Mouse (Mus musculus): Measurements from ENCODE around the gene Bcas1.

Gene Bcas1

DNA sequence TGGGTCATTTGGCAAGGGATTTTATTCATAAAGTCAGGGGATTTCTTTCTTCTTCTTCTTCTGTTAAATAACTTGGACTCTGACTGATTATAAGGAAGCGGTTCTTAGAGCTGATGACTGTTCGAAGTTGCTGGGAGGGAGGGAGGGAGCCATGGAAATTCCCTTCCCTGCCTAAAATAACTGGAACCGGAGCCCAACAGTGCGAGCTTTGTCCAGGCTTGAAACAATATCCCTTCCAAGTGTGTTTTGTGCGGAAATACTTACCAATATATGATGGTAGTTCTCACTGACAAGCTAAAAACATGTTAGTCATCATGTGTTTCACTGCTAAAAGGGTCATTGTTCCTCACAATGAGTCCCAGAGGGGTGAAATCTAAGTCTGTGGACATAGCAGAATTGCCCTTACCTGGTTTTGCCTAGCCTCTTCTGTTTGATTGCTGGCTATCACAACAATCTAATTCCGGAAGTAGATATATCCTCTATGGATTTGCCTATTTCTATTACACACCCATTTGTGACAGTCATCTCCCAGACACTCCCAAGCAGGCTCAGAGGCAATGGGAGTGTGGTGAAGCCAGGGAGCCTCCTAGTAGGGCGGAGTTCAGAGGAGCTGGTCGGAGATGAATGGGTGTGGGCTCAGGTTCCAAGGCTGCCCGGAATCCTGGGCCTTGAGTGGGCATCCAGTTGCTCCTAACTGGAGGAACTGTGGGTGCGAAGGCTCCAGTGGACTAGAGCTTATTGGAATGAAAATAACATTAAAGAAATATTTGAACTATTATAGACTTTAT is 119.4 kb downstream of the Bcas1 start:
- no peak for DNase-seq

DNA sequence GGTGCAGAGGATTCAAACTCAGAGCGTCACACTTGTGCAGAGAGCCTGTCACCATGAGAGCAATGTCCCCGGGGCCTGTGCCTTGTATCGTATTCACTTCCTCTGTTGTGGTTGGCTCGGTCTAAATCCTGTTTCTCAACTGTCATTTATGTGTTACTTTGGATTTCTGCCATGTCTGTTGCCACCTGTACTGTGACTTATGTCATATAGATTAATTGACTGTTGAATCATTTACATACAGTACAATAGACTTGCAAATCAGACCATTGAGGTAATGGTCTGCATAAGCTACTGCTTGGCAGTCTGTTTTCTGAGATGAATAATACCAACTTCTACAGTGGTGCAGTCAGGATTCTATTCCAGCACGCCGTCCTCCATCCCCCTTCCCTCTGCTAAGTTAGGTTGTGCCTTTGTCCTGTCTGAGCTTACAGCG is 120.0 kb downstream of the Bcas1 start:
- no peak for DNase-seq

DNA sequence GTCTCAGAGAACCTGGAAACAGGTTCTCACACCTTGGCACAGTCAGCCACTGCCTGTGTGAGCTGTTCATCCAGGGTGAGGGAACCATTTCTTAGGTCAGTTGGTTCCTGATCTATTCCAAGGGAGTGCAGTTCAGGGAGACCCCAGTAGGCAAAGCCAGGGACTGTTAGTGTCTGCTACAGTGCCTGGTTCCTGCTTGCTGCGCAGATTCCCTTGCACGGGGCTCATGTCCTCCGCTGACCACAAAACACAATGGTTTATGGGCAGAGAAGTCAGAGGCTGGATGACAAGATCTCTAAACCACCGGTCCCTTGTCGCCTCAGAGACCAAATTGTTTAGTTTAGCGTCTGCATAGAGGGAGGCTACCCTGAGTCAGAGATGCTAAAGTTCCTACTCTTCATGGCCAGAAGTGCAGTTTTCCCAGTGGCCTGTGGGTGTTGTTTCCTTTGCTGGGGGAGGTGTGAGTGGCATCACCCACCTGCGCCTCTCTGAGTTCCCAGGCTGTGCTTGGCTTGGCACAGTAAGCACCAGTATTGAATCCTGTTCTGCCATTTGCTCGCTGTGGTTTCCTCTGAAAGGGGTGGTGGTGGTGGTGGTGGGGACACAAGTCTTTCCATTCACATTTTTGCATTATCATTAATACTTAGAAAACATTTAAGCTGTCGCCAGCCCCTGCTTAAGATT is 120.9 kb downstream of the Bcas1 start:
- no peak for DNase-seq

DNA sequence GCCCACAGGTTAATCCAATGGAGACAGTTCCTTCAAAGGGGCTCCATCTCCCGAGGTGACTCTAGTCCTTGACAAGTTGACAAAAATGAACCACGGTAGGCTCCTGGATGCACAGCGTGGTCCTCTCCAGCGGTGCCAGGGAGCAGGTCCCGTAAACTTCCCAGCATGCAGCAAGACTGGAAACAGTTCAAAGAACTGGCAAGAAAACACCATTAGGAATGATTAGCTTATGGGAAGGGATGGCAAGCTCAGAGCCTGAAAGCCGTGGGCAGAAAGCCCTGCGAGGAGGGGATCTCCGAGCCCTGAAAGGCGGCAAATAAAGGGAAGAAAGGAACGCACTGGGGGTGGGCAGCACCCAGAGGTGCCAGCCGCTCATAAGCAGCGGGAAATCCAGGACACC is 122.9 kb downstream of the Bcas1 start:
- no peak for DNase-seq

DNA sequence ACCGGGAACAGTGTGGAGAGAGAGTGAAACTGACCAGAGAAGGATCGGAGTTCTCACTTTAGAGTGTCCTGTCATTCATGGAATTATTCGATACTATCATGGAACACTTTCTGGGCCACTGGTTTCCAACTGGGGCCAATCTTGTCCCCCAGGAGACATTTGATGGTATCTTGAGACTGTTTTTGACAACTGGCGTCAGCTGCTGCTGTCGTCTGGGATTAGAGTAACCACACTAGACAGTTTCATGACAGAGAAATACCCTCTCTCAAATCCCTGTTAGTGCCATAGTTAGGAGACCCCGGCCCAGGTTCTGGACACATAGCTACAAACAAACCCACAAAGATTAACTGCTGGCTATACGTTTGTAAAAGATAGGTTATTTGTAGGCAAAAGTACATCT is 124.0 kb downstream of the Bcas1 start:
- DNase-seq: no peak

DNA sequence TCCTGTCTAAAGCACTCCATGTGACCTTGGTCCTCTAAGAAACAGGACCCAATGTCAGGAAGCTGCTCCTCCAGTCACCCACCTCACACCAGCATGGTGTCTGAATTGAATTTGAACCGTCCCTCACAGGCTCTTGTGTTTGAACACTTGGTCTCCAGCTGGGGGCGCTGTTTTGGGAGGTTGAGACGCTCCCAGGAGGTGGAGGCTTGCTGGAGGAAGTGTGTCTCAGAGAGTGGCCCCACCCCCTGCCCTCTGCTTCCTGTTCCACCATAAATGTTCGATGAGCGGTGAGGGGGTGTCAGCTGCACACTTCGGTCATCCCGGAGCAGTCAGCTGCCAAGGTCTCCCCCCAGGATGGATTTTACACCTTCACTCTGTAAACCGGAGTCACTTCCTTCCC is 124.8 kb downstream of the Bcas1 start:
- DNase-seq: no peak
